Mouse (Mus musculus) kidney, postnatal 0 days (tissue): ENCODE results near the gene Ddr2. TPM values are rescaled to one million over a fixed set of nuclear protein-coding genes. Genes with fewer than 3 reads are reported as not detected.
A peak's percentile ranks its signal among the peaks of the same experiment; 100 is the strongest.

ENCODE experiments used
- ATAC-seq: fragments of 200-750 bp; cut with Nextera tagmentation; replicated peaks from 2 replicates; pipeline ENCODE4 v1.8.0; 2017; ENCODE audit warnings: low read depth, moderate number of reproducible peaks, moderate TSS enrichment, moderate library complexity; ENCODE audit not compliant: low FRiP score
- DNase-seq: peaks from one replicate; pipeline ENCODE4 v3.0.0-alpha.2; 2016; ENCODE audit warnings: low spot score
- H3K27ac ChIP-seq: fragments of 300-500 bp; sonication (generic); 2 replicates; pipeline ENCODE4 v1.5.1; 2014; ENCODE audit warnings: mild to moderate bottlenecking
- H3K27me3 ChIP-seq: fragments of 300-500 bp; sonication (generic); 2 replicates; pipeline ENCODE4 v1.6.1; 2014; ENCODE audit warnings: low read length, mixed read lengths; ENCODE audit not compliant: insufficient read depth
- H3K36me3 ChIP-seq: fragments of 300-500 bp; sonication (generic); 2 replicates; pipeline ENCODE4 v1.6.1; 2014; ENCODE audit warnings: low read length, mixed read lengths; ENCODE audit not compliant: insufficient read depth
- H3K4me1 ChIP-seq: fragments of 300-500 bp; sonication (generic); replicated peaks from 2 replicates; pipeline ENCODE4 v1.6.1; 2014; ENCODE audit warnings: antibody characterized with exemption, low read length, mixed read lengths; ENCODE audit not compliant: insufficient read depth
- H3K4me2 ChIP-seq: fragments of 300-500 bp; sonication (generic); 2 replicates; pipeline ENCODE4 v1.6.1; 2014; ENCODE audit warnings: mild to moderate bottlenecking, low read length, moderate library complexity, mixed read lengths
- H3K4me3 ChIP-seq: fragments of 300-500 bp; sonication (generic); replicated peaks from 2 replicates; pipeline ENCODE4 v1.5.1; 2014; ENCODE audit warnings: low read depth, low read length
- H3K9ac ChIP-seq: fragments of 300-500 bp; sonication (generic); 2 replicates; pipeline ENCODE4 v1.6.1; 2014; ENCODE audit warnings: low read depth, low read length
- H3K9me3 ChIP-seq: fragments of 300-500 bp; sonication (generic); replicated peaks from 2 replicates; pipeline ENCODE4 v1.6.1; 2016; ENCODE audit warnings: low read length, inconsistent platforms, mixed read lengths
- CTCF ChIP-seq: IDR thresholded peaks from 2 replicates; pipeline ENCODE4 v1.5.1; 2016; ENCODE audit warnings: antibody characterized with exemption, low read depth, mild to moderate bottlenecking, moderate library complexity
- WGBS: fragments of 180-500 bp; shearing (Covaris S2); extraction: QIAGEN DNeasy Blood & Tissue Kit; methylation state at CpG from one replicate; pipeline ENCODE4 v1.1.7; 2014; 5-methylcytosine and 5-hydroxymethylcytosine counted together
- polyA plus RNA-seq: library from polyadenylated mRNA; unstranded; fragments of >200 nt; fragmentation: Nextera tagmentation; extraction: Ambion mirVana; gene quantifications from 2 replicates; pipeline ENCODE4 v1.2.1, GENCODE M21; 2015

Ddr2 gene
- polyA plus RNA-seq, 1 experiment from 2014 or later = 19.9 TPM

DNA sequence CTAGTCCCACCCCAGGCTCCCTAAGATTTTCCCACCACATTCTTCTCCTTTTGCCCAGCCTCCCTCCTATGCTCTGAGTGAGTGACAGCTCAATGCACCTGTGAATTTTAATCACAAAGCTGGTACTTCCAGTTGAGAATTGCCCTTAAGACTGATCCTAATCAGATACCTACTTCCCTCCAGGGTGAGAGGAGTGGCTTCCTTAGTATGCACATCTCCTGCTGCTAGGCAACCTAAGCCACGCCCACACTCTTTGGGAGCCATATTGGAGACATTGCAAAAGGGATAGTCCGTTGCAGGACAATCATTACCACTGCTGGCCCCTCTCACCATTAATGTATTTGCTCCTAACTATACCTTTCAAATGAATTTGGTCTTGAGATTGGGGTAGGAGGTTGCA is 31.1 kb downstream of the Ddr2 start:
- 79% methylated on average over 2 of the region's 2 CpGs for WGBS
- no peak; the same call in 1 of the 2 replicates for ATAC-seq

DNA sequence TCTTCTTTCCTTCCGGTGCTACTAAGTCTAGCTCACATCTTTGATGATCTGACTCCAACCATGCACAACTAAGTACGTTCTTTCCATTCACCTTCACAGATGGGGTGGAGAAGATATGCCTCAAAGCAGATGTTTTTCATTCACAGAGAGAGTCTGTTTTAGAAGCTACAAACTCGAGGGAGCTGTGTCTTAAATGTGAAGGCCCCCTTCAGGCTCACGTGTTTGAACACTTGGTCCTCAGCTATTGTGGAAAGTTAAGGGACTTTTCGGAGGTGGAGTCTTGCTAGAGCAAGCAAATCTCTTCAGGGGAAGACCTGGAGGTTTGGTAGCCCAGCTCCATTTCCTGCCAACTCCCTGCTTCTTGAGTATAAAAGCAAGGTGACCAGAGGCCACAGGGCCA is 34.2 kb downstream of the Ddr2 start:
- Histone ChIP-seq H3K4me1 (no peaks in the 10 kb centered on the region), H3K4me3 (no peak overlapping the region), H3K36me3 (no peaks in the 10 kb centered on the region), H3K9ac (no peak overlapping the region), H3K4me2 (no peak overlapping the region), H3K27ac (no peak overlapping the region), H3K9me3 (no peaks in the 10 kb centered on the region), H3K27me3 (no peaks in the 10 kb centered on the region)
- no peak for TF ChIP-seq CTCF
- DNase-seq (no peak), ATAC-seq (no peak)
- 84% methylated on average over 5 of the region's 5 CpGs for WGBS

More for the DNA sequence above, 31.1 kb downstream of the Ddr2 start:
- Histone ChIP-seq H3K9me3 (no peaks in the 10 kb centered on the region), H3K27me3 (no peaks in the 10 kb centered on the region), H3K9ac (no peak overlapping the region), H3K36me3 (no peaks in the 10 kb centered on the region), H3K4me3 (no peak overlapping the region), H3K4me1 (no peaks in the 10 kb centered on the region), H3K27ac (no peak overlapping the region), H3K4me2 (no peak overlapping the region)
- no peak for DNase-seq
- TF ChIP-seq CTCF = no peak

DNA sequence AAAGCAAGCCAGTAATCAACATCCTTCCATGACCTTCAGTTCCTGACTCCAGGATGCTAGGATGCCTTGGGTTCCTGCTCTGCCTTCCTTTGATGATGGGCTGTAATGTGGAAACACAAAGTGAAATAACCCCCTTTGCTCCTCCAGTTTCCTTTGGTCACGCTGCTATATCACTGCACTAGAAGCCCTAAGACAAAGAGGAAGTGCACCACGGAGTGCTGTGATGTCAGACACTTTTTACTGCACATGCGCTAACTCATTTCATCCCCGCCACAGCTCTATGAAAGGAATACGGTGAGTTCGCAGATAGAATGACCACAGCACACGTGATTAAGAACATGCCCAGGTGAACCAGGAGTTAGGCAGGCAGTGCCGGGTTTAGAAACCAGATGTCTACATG is 36.8 kb downstream of the Ddr2 start:
- no peak overlapping the region for H3K27ac ChIP-seq
- no peaks in the 10 kb centered on the region for H3K36me3 ChIP-seq
- no peaks in the 10 kb centered on the region for H3K27me3 ChIP-seq
- DNase-seq (no peak), ATAC-seq (no peak)
- no peaks in the 10 kb centered on the region for H3K9me3 ChIP-seq
- TF ChIP-seq CTCF = no peak
- H3K9ac ChIP-seq = no peak overlapping the region
- WGBS = 81% methylated on average over 8 of the region's 8 CpGs
- H3K4me3 ChIP-seq = no peak overlapping the region
- H3K4me1 ChIP-seq = no peaks in the 10 kb centered on the region; the same call in 1 of the 2 replicates
- H3K4me2 ChIP-seq = no peak overlapping the region

DNA sequence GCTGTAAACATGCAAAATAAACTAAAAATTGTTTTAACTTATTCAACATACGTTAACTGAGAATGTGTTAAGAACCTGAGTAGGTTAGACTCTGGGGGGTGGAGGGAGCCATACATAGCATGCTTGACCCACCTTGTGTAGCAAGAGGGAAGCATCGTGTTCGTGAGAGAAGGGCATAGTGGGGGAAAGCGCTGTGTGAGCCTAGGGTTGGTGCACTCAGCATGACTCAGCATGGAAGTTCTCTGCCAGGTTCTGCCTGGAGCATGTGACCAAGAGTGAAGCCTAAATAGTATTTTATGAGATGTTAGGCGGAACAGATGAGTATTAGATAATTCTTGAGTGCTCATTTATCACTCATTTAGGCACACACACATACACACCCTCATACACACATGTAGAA is 41.4 kb downstream of the Ddr2 start:
- TF ChIP-seq CTCF = no peak
- H3K9me3 ChIP-seq = no peaks in the 10 kb centered on the region
- H3K27ac ChIP-seq = no peak overlapping the region
- no peaks in the 10 kb centered on the region for H3K36me3 ChIP-seq
- DNase-seq = no peak
- H3K4me2 ChIP-seq = no peak overlapping the region
- H3K4me1 ChIP-seq = no peaks in the 10 kb centered on the region; the same call in 1 of the 2 replicates
- H3K9ac ChIP-seq = no peak overlapping the region
- ATAC-seq = no peak
- no peaks in the 10 kb centered on the region for H3K27me3 ChIP-seq
- 84% methylated on average over 5 of the region's 5 CpGs for WGBS
- no peak overlapping the region for H3K4me3 ChIP-seq

GRCm38 (mm10) chr1:170065931-170066330 is 44.6 kb downstream of the Ddr2 start:
- Histone ChIP-seq H3K4me3 (no peak overlapping the region), H3K4me2 (no peak overlapping the region), H3K27me3 (no peaks in the 10 kb centered on the region), H3K4me1 (no peaks in the 10 kb centered on the region; the same call in 1 of the 2 replicates), H3K9me3 (no peaks in the 10 kb centered on the region), H3K9ac (no peak overlapping the region), H3K36me3 (no peaks in the 10 kb centered on the region), H3K27ac (0 out of 2 replicates have a peak overlapping the region, but pooled peaks have one; percentile 36)
- DNase-seq (peak; percentile 76), ATAC-seq (no peak; the same call in 1 of the 2 replicates)
- no peak for TF ChIP-seq CTCF
- 34% methylated on average over 2 of the region's 2 CpGs for WGBS

GRCm38 (mm10) chr1:170065009-170065408 is 45.6 kb downstream of the Ddr2 start:
- Histone ChIP-seq H3K4me2 (no peak overlapping the region), H3K27me3 (no peaks in the 10 kb centered on the region), H3K4me3 (no peak overlapping the region), H3K4me1 (no peaks in the 10 kb centered on the region; the same call in 1 of the 2 replicates), H3K9ac (no peak overlapping the region), H3K36me3 (no peaks in the 10 kb centered on the region), H3K9me3 (no peaks in the 10 kb centered on the region), H3K27ac (0 out of 2 replicates have a peak overlapping the region, but pooled peaks have one; percentile 36)
- DNase-seq = no peak
- ATAC-seq = no peak
- 67% methylated on average over 8 of the region's 8 CpGs for WGBS
- no peak for TF ChIP-seq CTCF

GRCm38 (mm10) chr1:170064083-170064494 is 46.5 kb downstream of the Ddr2 start:
- no peak overlapping the region for H3K4me2 ChIP-seq

More at GRCm38 (mm10) chr1:170064083-170064494, 46.5 kb downstream of the Ddr2 start:
- no peak overlapping the region for H3K9ac ChIP-seq
- TF ChIP-seq CTCF = no peak
- ATAC-seq (peak; percentile 78), DNase-seq (peak; percentile 87)
- WGBS = 17% methylated on average over 9 of the region's 9 CpGs
- no peaks in the 10 kb centered on the region for H3K27me3 ChIP-seq
- no peak overlapping the region for H3K4me3 ChIP-seq
- peak overlapping the region; percentile 47; the same call in 1 of the 2 replicates for H3K27ac ChIP-seq
- H3K9me3 ChIP-seq = no peaks in the 10 kb centered on the region
- H3K36me3 ChIP-seq = no peaks in the 10 kb centered on the region
- H3K4me1 ChIP-seq = no peaks in the 10 kb centered on the region; the same call in 1 of the 2 replicates
